Mouse (Mus musculus): ENCODE data around the gene Gk. TPM values are rescaled to one million over a fixed set of nuclear protein-coding genes. Genes with fewer than 3 reads are reported as not detected.
A peak's percentile ranks its signal among the peaks of the same experiment; 100 is the strongest.

The Gk gene
- polyA plus RNA-seq, 1 experiment from 2014 or later = 78.9 TPM

GRCm38 (mm10) chrX:85775879-85776543, 608 bp downstream of the Gk start:
- H3K27ac ChIP-seq (ENCODE audit: low read depth, low read length) = peak overlapping the region; percentile 78
- peak overlapping the region; percentile 66 for H3K9ac ChIP-seq (ENCODE audit: low read depth, low read length)
- no peaks in the 10 kb centered on the region for H3K27me3 ChIP-seq (replicated peaks; ENCODE audit: control insufficient read depth, insufficient read depth, low read length)
- H3K9me3 ChIP-seq (ENCODE audit: control insufficient read depth) = no peaks in the 10 kb centered on the region
- peak overlapping the region; percentile 56 for H3K4me3 ChIP-seq (ENCODE audit: low read depth, low read length)
- peak overlapping the region; percentile 68 for H3K4me2 ChIP-seq (replicated peaks; ENCODE audit: low read depth)
- ATAC-seq = no peak
- TF ChIP-seq CTCF (IDR thresholded peaks at IDR 0.05; ENCODE audit: low read depth) = no peak
- H3K36me3 ChIP-seq (ENCODE audit: control insufficient read depth, insufficient read depth) = no peaks in the 10 kb centered on the region
- 28% methylated on average over 22 of the region's 22 CpGs for WGBS
- no peaks in the 10 kb centered on the region for H3K4me1 ChIP-seq (replicated peaks; ENCODE audit: control insufficient read depth, insufficient read depth, low read length)

GRCm38 (mm10) chrX:85771303-85771702, 5.3 kb downstream of the Gk start:
- no peaks in the 10 kb centered on the region for H3K27me3 ChIP-seq (replicated peaks; ENCODE audit: control insufficient read depth, insufficient read depth, low read length)
- no peak overlapping the region for H3K9ac ChIP-seq (ENCODE audit: low read depth, low read length)
- H3K4me2 ChIP-seq (replicated peaks; ENCODE audit: low read depth) = no peak overlapping the region
- no peak overlapping the region for H3K4me3 ChIP-seq (ENCODE audit: low read depth, low read length)
- H3K27ac ChIP-seq (ENCODE audit: low read depth, low read length) = no peak overlapping the region
- H3K36me3 ChIP-seq (ENCODE audit: control insufficient read depth, insufficient read depth) = no peaks in the 10 kb centered on the region
- WGBS = 67% methylated on average over 3 of the region's 3 CpGs
- H3K9me3 ChIP-seq (ENCODE audit: control insufficient read depth) = no peaks in the 10 kb centered on the region
- TF ChIP-seq CTCF (IDR thresholded peaks at IDR 0.05; ENCODE audit: low read depth) = no peak
- no peaks in the 10 kb centered on the region for H3K4me1 ChIP-seq (replicated peaks; ENCODE audit: control insufficient read depth, insufficient read depth, low read length)
- ATAC-seq = peak; percentile 20

- Histone ChIP-seq H3K4me2 (replicated peaks; ENCODE audit: low read depth) (no peak overlapping the region), H3K27ac (ENCODE audit: low read depth, low read length) (no peak overlapping the region), H3K4me3 (ENCODE audit: low read depth, low read length) (no peak overlapping the region), H3K9me3 (ENCODE audit: control insufficient read depth) (no peaks in the 10 kb centered on the region), H3K9ac (ENCODE audit: low read depth, low read length) (no peak overlapping the region), H3K4me1 (replicated peaks; ENCODE audit: control insufficient read depth, insufficient read depth, low read length) (no peaks in the 10 kb centered on the region), H3K27me3 (replicated peaks; ENCODE audit: control insufficient read depth, insufficient read depth, low read length) (no peaks in the 10 kb centered on the region), H3K36me3 (ENCODE audit: control insufficient read depth, insufficient read depth) (no peaks in the 10 kb centered on the region)
- WGBS = 90% methylated on average over 3 of the region's 3 CpGs
- no peak for TF ChIP-seq CTCF (IDR thresholded peaks at IDR 0.05; ENCODE audit: low read depth)
- ATAC-seq = no peak
Observed at GRCm38 (mm10) chrX:85770747-85771146, 5.9 kb downstream of the Gk start.

GRCm38 (mm10) chrX:85768578-85768977, 8.0 kb downstream of the Gk start:
- Histone ChIP-seq H3K27me3 (replicated peaks; ENCODE audit: control insufficient read depth, insufficient read depth, low read length) (no peaks in the 10 kb centered on the region), H3K9ac (ENCODE audit: low read depth, low read length) (no peak overlapping the region), H3K36me3 (ENCODE audit: control insufficient read depth, insufficient read depth) (no peaks in the 10 kb centered on the region), H3K4me2 (replicated peaks; ENCODE audit: low read depth) (no peak overlapping the region), H3K27ac (ENCODE audit: low read depth, low read length) (no peak overlapping the region), H3K9me3 (ENCODE audit: control insufficient read depth) (no peaks in the 10 kb centered on the region), H3K4me1 (replicated peaks; ENCODE audit: control insufficient read depth, insufficient read depth, low read length) (no peaks in the 10 kb centered on the region), H3K4me3 (ENCODE audit: low read depth, low read length) (no peak overlapping the region)
- peak; percentile 13; the same call in 1 of the 2 replicates for ATAC-seq
- 0 out of 2 replicates have a peak, but pooled peaks have one; percentile 1 for TF ChIP-seq CTCF (IDR thresholded peaks at IDR 0.05; ENCODE audit: low read depth)
- 39% methylated on average over 2 of the region's 2 CpGs for WGBS

GRCm38 (mm10) chrX:85756005-85756404, 20.6 kb downstream of the Gk start:
- Histone ChIP-seq H3K9me3 (ENCODE audit: control insufficient read depth) (no peaks in the 10 kb centered on the region), H3K4me3 (ENCODE audit: low read depth, low read length) (no peak overlapping the region), H3K27ac (ENCODE audit: low read depth, low read length) (peak overlapping the region; percentile 68), H3K9ac (ENCODE audit: low read depth, low read length) (no peak overlapping the region), H3K4me1 (replicated peaks; ENCODE audit: control insufficient read depth, insufficient read depth, low read length) (no peaks in the 10 kb centered on the region), H3K4me2 (replicated peaks; ENCODE audit: low read depth) (no peak overlapping the region), H3K27me3 (replicated peaks; ENCODE audit: control insufficient read depth, insufficient read depth, low read length) (no peaks in the 10 kb centered on the region), H3K36me3 (ENCODE audit: control insufficient read depth, insufficient read depth) (0 out of 2 replicates have a peak, but pooled peaks cover 3% of the 10 kb centered on the region)
- ATAC-seq = peak; percentile 93
- no peak for TF ChIP-seq CTCF (IDR thresholded peaks at IDR 0.05; ENCODE audit: low read depth)
- WGBS = 41% methylated on average over 3 of the region's 3 CpGs

GRCm38 (mm10) chrX:85743837-85744236, 32.8 kb downstream of the Gk start:
- no peak for TF ChIP-seq CTCF (IDR thresholded peaks at IDR 0.05; ENCODE audit: low read depth)
- Histone ChIP-seq H3K27ac (ENCODE audit: low read depth, low read length) (no peak overlapping the region), H3K4me1 (replicated peaks; ENCODE audit: control insufficient read depth, insufficient read depth, low read length) (no peaks in the 10 kb centered on the region), H3K36me3 (ENCODE audit: control insufficient read depth, insufficient read depth) (no peaks in the 10 kb centered on the region), H3K27me3 (replicated peaks; ENCODE audit: control insufficient read depth, insufficient read depth, low read length) (no peaks in the 10 kb centered on the region), H3K4me3 (ENCODE audit: low read depth, low read length) (no peak overlapping the region), H3K9ac (ENCODE audit: low read depth, low read length) (no peak overlapping the region), H3K9me3 (ENCODE audit: control insufficient read depth) (no peaks in the 10 kb centered on the region), H3K4me2 (replicated peaks; ENCODE audit: low read depth) (no peak overlapping the region)
- ATAC-seq = peak; percentile 68
- 48% methylated on average over 3 of the region's 3 CpGs for WGBS

Data from intestine, postnatal 0 days (tissue).